Mouse (Mus musculus): ENCODE results near the gene Dusp3.
A peak's percentile ranks its signal among the peaks of the same experiment; 100 is the strongest.

Gene Dusp3

DNA sequence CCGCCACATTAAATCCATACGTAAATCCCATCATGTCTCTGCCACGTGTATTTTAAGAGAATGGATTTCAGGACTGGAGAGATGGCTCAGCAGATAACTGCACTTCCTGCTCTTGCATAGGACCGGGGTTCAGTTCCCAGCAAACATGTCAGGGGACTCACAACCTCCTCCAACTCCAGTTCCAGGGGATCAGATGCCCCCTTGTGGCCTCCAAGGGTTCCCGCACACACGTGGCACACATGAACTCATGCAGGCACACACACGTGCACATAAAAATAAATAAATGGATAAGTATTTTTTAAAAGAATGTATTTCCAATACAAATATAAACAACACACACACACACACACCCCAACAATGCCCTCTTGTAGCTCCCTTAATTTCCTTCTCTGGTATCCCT is 9.9 kb downstream of the Dusp3 start:
- DNase-seq (ENCODE audit: inconsistent ontology term), result no peak

DNA sequence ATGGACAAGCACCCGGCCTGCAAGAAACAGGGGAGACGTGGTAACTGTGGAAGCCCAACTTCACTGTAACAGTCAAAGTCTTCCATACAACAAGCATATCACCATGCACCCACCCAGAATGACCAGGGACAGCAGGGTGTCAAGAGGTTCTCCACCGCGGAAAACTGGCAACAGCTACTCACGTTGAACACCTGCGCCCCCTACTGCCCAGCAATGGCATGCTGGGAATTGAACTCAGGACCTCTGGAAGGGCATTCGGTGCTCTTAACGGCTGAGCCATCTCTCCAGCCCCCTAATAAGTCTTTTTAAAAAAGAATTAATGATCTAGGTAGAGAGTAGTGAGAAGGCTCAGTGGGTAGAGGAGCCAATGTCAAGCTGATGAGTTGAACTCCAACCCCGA is 11.9 kb downstream of the Dusp3 start:
- DNase-seq (ENCODE audit: inconsistent ontology term), result no peak

DNA sequence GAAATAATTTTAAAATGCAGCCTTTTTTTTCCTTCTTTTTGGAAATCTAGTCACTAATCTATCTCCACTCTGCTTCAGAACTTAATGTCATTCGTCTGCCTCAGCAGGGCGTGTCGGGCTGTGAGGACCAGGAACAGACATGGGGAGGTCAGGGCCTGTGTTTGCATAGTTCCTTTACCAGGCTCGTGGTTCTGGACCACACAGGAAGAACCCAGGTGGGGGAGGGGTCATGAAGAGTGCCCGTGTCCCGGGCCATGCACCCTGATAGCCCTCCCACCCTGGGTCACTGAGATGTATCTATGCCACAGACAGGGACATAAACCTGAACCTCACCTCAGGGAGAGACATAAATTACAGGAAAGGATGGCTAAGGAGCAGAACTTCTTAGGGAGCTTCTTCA is 12.6 kb downstream of the Dusp3 start:
- DNase-seq (ENCODE audit: inconsistent ontology term), result no peak

DNA sequence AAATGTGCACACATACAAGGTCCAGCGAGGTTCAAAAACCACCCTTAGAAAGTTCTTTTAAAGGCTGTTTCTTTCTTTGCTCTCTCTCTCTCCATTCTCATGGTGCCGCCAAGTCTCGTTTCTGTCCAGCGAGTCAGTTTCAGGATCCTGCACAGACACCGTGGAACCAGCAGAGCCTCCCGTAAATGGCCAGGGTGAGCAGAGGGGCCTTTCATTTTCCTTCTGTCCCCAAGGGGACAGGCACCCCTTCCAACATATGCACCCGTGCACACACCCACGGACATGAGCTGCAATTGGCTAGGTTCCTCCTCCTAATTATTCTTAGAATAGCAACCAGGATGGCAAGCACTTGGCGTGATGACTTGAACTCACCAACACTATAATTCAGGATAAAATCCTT is 13.3 kb downstream of the Dusp3 start:
- no peak for DNase-seq (ENCODE audit: inconsistent ontology term)

DNA sequence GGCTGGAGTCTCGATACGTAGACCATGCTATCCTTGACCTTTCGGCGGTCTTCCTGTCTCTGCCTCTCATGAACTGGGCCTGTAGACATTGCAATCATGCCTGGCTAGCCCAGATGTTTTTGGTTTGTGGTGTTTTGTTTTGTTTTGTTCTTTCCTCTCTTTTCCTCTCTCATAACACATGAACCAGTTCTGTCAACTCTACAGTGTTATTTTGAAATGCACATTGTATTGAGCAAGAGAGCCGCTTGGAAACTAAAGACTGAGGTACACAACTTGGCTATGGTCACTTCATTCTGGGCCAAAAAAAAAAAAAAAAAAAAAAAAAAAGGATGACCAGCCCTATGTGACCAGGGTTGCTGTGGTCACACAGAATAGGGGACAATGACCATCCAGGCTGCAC is 14.2 kb downstream of the Dusp3 start:
- DNase-seq (ENCODE audit: inconsistent ontology term), result no peak

DNA sequence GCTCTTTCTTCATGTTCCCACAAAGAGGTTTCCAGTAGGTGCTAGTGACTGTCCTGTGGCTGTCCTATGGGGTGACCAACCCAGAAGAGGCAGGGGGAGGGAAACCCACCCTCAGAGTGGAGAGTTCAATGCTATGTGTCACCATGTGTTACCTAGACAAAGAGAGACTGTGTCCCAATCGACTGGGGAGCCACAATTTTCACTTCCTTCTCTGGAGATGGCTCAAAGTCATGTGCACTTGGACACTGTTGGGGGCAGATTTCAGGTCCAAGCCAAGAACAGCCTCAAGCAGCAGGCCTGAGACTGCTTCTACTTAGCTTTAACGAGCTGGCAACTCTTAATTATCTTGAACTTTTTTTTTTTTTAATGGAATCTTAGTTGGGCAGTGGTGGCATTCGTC is 14.7 kb downstream of the Dusp3 start:
- no peak for DNase-seq (ENCODE audit: inconsistent ontology term)

DNA sequence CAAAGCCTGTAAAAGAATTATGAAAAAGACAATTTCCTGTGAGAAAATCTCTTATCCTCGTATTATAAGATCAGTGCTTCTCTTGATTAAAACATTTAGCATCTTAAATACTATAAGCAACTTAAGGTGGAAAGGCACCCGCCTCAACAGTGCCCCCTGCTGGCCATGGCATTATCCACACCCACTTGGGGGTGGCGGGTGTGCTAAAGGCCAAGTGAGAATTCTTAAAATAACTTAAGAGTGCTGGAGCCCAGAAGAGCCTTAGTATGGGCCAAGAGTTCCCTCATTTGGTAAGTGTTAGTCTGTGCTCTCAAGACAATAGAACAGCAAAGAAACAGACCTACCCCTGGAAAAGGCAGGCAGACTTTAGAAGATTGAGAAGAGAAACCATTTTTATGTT is 15.4 kb downstream of the Dusp3 start:
- DNase-seq (ENCODE audit: inconsistent ontology term), result no peak

GRCm38 (mm10) chr11:101969835-101970234 is 17.0 kb downstream of the Dusp3 start:
- DNase-seq (ENCODE audit: inconsistent ontology term), result no peak

- DNase-seq (ENCODE audit: inconsistent ontology term), result peak; percentile 76
Measured at GRCm38 (mm10) chr11:101968791-101969190, 18.0 kb downstream of the Dusp3 start.

DNA sequence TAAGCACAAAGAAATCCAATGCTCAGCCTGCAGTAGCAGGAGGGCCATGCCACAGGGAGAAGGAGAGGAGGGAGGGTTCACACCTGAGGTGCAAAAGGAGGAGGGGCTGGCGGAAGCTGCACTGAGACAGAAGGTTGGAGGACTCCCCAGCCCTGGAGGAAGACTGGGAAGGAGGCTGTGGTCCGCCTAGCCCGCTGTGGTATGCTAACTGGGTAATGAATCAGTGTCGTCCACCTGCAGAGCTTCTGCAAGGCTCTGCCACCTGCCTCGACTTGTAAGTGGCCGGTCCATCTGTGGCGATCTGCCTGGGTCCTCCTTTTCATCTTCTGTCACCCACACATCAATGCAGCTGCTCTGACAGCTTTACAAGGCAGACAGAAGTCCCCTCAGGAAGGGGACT is 18.5 kb downstream of the Dusp3 start:
- no peak for DNase-seq (ENCODE audit: inconsistent ontology term)

GRCm38 (mm10) chr11:101966965-101967614 is 19.7 kb downstream of the Dusp3 start, which contains the start of gene Sost:
Gene Sost (minus strand): TSS chr11:101967015.
- DNase-seq (ENCODE audit: inconsistent ontology term), result peak; percentile 51

DNA sequence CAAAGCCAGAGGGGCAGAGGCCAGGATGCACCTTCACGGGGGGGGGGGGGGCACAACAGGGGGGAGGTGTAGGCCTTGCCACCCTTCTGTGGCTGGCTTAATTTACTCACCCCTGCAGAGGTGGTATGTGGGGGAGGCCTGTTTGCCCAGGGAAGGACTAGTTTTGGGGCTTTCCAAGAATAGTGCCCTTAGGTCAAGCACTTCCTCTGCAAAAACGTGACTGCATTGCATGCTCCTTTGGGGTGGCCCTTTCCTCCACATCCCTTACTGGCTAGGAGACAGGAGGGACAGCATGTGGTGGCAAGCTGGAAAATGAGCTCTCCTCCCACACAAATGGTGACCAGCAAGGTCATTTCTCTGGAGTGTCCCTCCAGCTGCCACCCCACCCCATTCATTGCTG is 21.3 kb downstream of the Dusp3 start:
- no peak for DNase-seq (ENCODE audit: inconsistent ontology term)

- DNase-seq (ENCODE audit: inconsistent ontology term), result no peak
Measured at GRCm38 (mm10) chr11:101964647-101965046, 22.2 kb downstream of the Dusp3 start.

GRCm38 (mm10) chr11:101963473-101964291 is 23.1 kb downstream of the Dusp3 start:
- DNase-seq (ENCODE audit: inconsistent ontology term), result peak; percentile 62

DNA sequence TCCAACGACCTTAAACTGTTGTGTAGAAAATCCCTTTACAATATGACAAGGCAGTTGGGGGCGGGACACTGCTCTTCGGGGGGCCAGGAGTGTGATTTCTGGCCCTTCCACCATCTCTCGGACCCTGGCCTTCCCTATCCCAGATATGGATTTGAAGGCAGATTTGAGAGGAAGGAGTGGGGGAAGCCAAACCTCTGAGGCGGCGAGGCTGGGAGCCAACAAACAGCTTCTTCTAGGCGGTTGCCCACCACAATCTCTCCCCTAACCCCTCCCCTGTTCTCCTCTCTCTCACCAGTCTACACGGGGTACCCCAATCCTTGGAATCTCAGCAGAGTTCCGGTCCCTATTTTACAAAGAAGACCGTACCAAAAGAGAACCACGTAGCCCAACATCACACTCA is 23.8 kb downstream of the Dusp3 start:
- DNase-seq (ENCODE audit: inconsistent ontology term), result no peak

DNA sequence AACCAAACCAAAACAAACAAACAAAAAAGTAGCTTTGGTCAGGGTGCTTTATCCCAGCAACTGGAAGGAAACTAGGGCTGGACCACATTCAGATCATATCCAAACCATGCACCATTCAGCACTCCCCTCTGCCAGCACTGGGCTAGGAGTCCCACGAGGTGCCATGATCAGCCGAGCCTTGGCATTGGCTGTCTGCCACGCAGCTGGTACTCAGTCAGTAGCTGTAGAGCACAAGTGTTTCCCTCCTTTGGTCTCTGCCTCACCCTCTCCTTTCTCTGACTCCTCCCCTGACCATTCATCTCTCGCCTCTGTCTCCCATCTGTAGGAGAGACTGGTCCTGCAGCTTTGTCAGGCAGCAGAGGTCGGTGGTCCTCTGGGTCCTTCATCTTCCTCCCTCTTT is 29.3 kb downstream of the Dusp3 start:
- DNase-seq (ENCODE audit: inconsistent ontology term), result no peak

DNA sequence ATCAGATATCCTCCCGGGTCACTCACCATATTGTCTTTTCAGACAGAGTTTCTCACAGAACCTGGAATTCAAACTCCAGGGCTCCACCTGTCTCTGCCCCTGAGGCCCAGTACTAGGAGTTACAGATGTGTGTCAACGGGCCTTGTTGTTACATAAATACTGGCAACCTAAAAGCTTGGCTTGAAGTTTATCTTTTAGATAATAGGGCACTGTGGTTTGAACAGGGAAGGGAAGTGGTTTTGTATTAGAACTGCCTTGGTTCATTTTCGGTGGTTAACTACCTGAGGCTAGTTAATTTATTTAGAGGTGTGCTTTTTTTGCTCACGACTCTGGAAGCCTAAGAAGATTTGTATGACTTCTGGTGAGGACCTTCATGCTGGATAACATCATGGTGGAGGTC is 33.4 kb downstream of the Dusp3 start:
- no peak for DNase-seq (ENCODE audit: inconsistent ontology term)

- DNase-seq (ENCODE audit: inconsistent ontology term), result no peak
Measured at GRCm38 (mm10) chr11:101952541-101953341, 34.1 kb downstream of the Dusp3 start.

GRCm38 (mm10) chr11:101950021-101950420 is 36.8 kb downstream of the Dusp3 start:
- DNase-seq (ENCODE audit: inconsistent ontology term), result no peak

- no peak for DNase-seq (ENCODE audit: inconsistent ontology term)
Measured at GRCm38 (mm10) chr11:101946525-101946924, 40.3 kb downstream of the Dusp3 start.

DNA sequence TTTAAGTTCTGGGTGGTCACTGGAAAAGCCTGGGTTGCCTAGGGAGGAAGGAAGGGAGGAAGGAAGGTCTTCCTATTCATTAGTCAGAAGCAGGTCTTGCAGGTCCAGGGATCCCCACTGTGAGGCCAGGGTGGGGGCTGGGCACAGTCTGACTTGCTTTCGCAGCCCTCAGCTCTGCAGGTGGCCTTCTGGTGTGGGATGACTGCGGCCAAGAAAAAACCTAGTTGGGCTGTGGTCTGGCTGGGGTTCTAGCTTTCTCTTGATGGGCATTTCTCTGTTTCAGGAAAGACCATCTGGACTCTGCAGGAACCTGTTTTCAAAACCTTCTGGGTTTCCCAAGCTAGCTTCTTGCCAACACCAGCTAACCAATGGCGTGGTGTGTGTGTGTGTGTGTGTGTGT is 43.8 kb downstream of the Dusp3 start:
- DNase-seq (ENCODE audit: inconsistent ontology term), result no peak

DNA sequence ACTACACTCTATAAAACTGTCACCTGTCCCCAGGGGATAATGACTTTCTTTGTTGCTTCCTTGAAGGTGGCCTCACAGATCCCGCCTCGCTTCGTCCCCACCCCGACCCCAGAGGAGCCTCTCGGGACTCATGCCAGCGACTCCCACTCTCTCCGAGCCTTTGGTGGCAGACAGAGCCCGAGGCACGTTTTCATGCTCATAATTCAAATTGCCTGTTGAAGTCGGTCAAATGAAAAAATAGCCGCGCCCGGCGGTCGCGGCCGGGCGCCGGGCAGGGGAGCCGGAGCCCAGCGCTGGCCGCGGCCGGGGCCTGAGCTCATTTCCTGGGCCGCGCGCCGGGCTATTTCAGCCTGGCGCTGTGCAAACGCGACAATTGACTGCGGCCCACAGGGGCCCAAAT is 49.7 kb downstream of the Dusp3 start:
- peak; percentile 56 for DNase-seq (ENCODE audit: inconsistent ontology term)

DNA sequence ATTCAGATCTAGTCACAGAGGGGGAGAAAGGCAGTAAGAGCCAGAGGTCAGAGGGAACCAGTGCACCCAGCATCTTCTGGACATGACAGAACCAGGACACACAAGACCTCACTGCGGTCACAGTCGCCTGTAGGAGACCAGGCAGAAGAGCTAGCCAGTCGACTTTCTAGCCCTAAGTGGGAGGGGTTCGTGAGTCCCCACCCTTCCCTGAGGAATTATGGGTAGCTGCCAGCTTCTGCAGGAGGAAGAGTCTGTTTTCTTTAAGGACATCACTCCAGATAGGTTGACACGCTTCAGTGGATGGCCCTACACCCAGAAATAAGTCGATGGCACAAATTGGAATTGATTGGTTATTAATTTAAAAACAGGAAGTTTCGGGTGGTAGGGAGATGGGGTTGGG is 50.4 kb downstream of the Dusp3 start:
- no peak for DNase-seq (ENCODE audit: inconsistent ontology term)
